In genomic region chr4:117491840-117492239, GRCm38 (mm10) we compare ENCODE assay signal across 22 mouse cellular contexts. TPM values are rescaled to one million over a fixed set of nuclear protein-coding genes. Genes with fewer than 3 reads are reported as not detected.
DNase-seq lines count a peak whose midpoint lies in the region; ATAC-seq and TF ChIP-seq lines count a peak whose summit lies in the region.
"Had no signal": no experiment of that assay in that cellular context is flagged by ENCODE, and none has a peak within 500 bp of the region (broad histone marks: within the 10 kb centered on the region; RNA-seq: fewer than 3 reads in every experiment).

No protein-coding gene starts in this region.

- H3K4me2 ChIP-seq in midbrain, postnatal 0 days (ENCODE audit: low read depth, low read length, poor library complexity, severe bottlenecking), result no peak overlapping the region
- peak overlapping the region; percentile 7 for H3K4me2 ChIP-seq in midbrain, embryonic 16.5 days (ENCODE audit: low read length)
- H3K4me2 ChIP-seq in kidney, embryonic 14.5 days (replicated peaks; ENCODE audit: low read depth, low read length), result no peak overlapping the region
- H3K4me2 ChIP-seq: embryonic facial prominence, embryonic 12.5 days; stomach, embryonic 15.5 days had no signal

- 77% methylated on average over 6 of the region's 6 CpGs for WGBS in midbrain, embryonic 10.5 days
- WGBS in midbrain, postnatal 0 days, result 72% methylated on average over 6 of the region's 6 CpGs
- WGBS in midbrain, embryonic 16.5 days, result 64% methylated on average over 6 of the region's 6 CpGs
- 47% methylated on average over 6 of the region's 6 CpGs for WGBS in kidney, embryonic 14.5 days

- TF ChIP-seq CTCF in midbrain, postnatal 0 days (IDR thresholded peaks at IDR 0.05), result no peak

- H3K4me1 ChIP-seq in midbrain, embryonic 10.5 days, result peaks cover 74% of the 10 kb centered on the region
- H3K4me1 ChIP-seq in midbrain, postnatal 0 days (ENCODE audit: insufficient read depth, low read length), result peaks cover 14% of the 10 kb centered on the region; the same call in 1 of the 2 replicates
- H3K4me1 ChIP-seq in midbrain, embryonic 16.5 days (ENCODE audit: control insufficient read depth, insufficient read depth, low read length), result peaks cover 26% of the 10 kb centered on the region
- H3K4me1 ChIP-seq in kidney, embryonic 14.5 days (ENCODE audit: control insufficient read depth, insufficient read depth, low read length), result peaks cover 22% of the 10 kb centered on the region

- peaks cover 14% of the 10 kb centered on the region for H3K36me3 ChIP-seq in midbrain, embryonic 10.5 days
- no peaks in the 10 kb centered on the region for H3K36me3 ChIP-seq in midbrain, postnatal 0 days (ENCODE audit: insufficient read depth, low read length)
- no peaks in the 10 kb centered on the region for H3K36me3 ChIP-seq in midbrain, embryonic 16.5 days (ENCODE audit: control insufficient read depth, insufficient read depth, low read length)
- H3K36me3 ChIP-seq in kidney, embryonic 14.5 days (ENCODE audit: control insufficient read depth, insufficient read depth, low read length), result no peaks in the 10 kb centered on the region
- H3K36me3 ChIP-seq: embryonic facial prominence, embryonic 12.5 days; midbrain, embryonic 12.5 days; stomach, embryonic 15.5 days had no signal

- peak; percentile 61 for DNase-seq in heart, adult 11 months
- DNase-seq in heart, postnatal 14 days, result no peak
- no peak for DNase-seq in midbrain, embryonic 10.5 days (ENCODE audit: low spot score)
- DNase-seq in midbrain, postnatal 0 days (ENCODE audit: low spot score), result no peak
- no peak for DNase-seq in kidney, adult 18-20 months
- DNase-seq: adrenal gland, adult 8-10 months; cerebellum, adult 18-20 months; cerebellum, postnatal 14 days; forebrain, postnatal 0 days; gastrocnemius, postnatal 25 days; layer of hippocampus, adult 9-11 months; lung, postnatal 10 days; right cerebral cortex, adult 18-20 months; thymus, postnatal 25 days had no signal

- no peak overlapping the region for H3K27ac ChIP-seq in midbrain, embryonic 10.5 days (replicated peaks)
- H3K27ac ChIP-seq in midbrain, postnatal 0 days (ENCODE audit: low read depth, low read length), result no peak overlapping the region
- peak overlapping the region; percentile 59 for H3K27ac ChIP-seq in midbrain, embryonic 16.5 days (ENCODE audit: low read length)
- H3K27ac ChIP-seq in kidney, embryonic 14.5 days (ENCODE audit: low read depth, low read length), result no peak overlapping the region
- H3K27ac ChIP-seq: embryonic facial prominence, embryonic 12.5 days; left cerebral cortex, adult 2 months; midbrain, embryonic 12.5 days; stomach, embryonic 15.5 days had no signal

- peaks cover 93% of the 10 kb centered on the region for H3K27me3 ChIP-seq in midbrain, embryonic 10.5 days (ENCODE audit: low read depth, poor library complexity, severe bottlenecking)
- peaks cover 50% of the 10 kb centered on the region for H3K27me3 ChIP-seq in midbrain, postnatal 0 days (ENCODE audit: insufficient read depth, low read length)
- peaks cover 47% of the 10 kb centered on the region for H3K27me3 ChIP-seq in midbrain, embryonic 16.5 days (ENCODE audit: control insufficient read depth, insufficient read depth, low read depth, low read length)
- peaks cover 87% of the 10 kb centered on the region for H3K27me3 ChIP-seq in kidney, embryonic 14.5 days (ENCODE audit: control insufficient read depth, insufficient read depth, low read length)

- intact Hi-C loops in heart, postnatal 14 days (cut with DNase I), result no loop called here

- H3K9me3 ChIP-seq in midbrain, embryonic 10.5 days (replicated peaks), result no peaks in the 10 kb centered on the region
- no peaks in the 10 kb centered on the region for H3K9me3 ChIP-seq in midbrain, postnatal 0 days (ENCODE audit: low read length)
- no peaks in the 10 kb centered on the region for H3K9me3 ChIP-seq in midbrain, embryonic 16.5 days (replicated peaks; ENCODE audit: control insufficient read depth, low read length, poor library complexity, severe bottlenecking)
- no peaks in the 10 kb centered on the region for H3K9me3 ChIP-seq in kidney, embryonic 14.5 days (ENCODE audit: control insufficient read depth, low read length)
- H3K9me3 ChIP-seq: embryonic facial prominence, embryonic 12.5 days; midbrain, embryonic 12.5 days; stomach, embryonic 15.5 days had no signal

- H3K4me3 ChIP-seq in midbrain, embryonic 10.5 days, result 0 out of 2 replicates have a peak overlapping the region, but pooled peaks have one; percentile 79
- H3K4me3 ChIP-seq in midbrain, postnatal 0 days (ENCODE audit: low read depth, low read length), result no peak overlapping the region
- H3K4me3 ChIP-seq in midbrain, embryonic 16.5 days (ENCODE audit: low read depth, low read length), result no peak overlapping the region; the same call in 1 of the 2 replicates
- H3K4me3 ChIP-seq in kidney, embryonic 14.5 days (ENCODE audit: low read length), result no peak overlapping the region
- H3K4me3 ChIP-seq: embryonic facial prominence, embryonic 12.5 days; left cerebral cortex, adult 2 months; stomach, embryonic 15.5 days had no signal

- H3K9ac ChIP-seq in midbrain, postnatal 0 days (replicated peaks; ENCODE audit: low read length, poor library complexity, severe bottlenecking), result no peak overlapping the region
- H3K9ac ChIP-seq in midbrain, embryonic 16.5 days (ENCODE audit: low read depth, low read length), result no peak overlapping the region
- no peak overlapping the region for H3K9ac ChIP-seq in kidney, embryonic 14.5 days (ENCODE audit: low read depth, low read length)
- H3K9ac ChIP-seq: embryonic facial prominence, embryonic 12.5 days; forebrain, postnatal 0 days; midbrain, embryonic 12.5 days; stomach, embryonic 15.5 days had no signal

- ATAC-seq in midbrain, postnatal 0 days (ENCODE audit: low FRiP score), result no peak
- no peak for ATAC-seq in midbrain, embryonic 16.5 days
- ATAC-seq in kidney, embryonic 14.5 days (ENCODE audit: low FRiP score, low TSS enrichment), result no peak
- ATAC-seq: activated CD4-positive, CD25-positive, alpha-beta regulatory T cell, adult 4 months; forebrain, postnatal 0 days; intestine, postnatal 0 days had no signal

RNA-seq across cellular contexts. Expression of gene Rnf220, which starts 5.0 kb away (rescaled TPM):
- 10 to 100 TPM; 31.6 to 35.3 TPM for total RNA-seq in heart, postnatal 14 days (2021)
- 102 and 111 TPM in 2 replicates for polyA plus RNA-seq in midbrain, embryonic 10.5 days (2016; fragmentation: Nextera tagmentation; extraction: Ambion mirVana)
- total RNA-seq in midbrain, postnatal 0 days (2014; rRNA removed), result 174 and 192 TPM in 2 replicates
- polyA plus RNA-seq in midbrain, postnatal 0 days (2015; fragmentation: Nextera tagmentation; extraction: Ambion mirVana), result 115 and 122 TPM in 2 replicates
- 137 and 150 TPM in 2 replicates for polyA plus RNA-seq in midbrain, embryonic 16.5 days (2015; fragmentation: Nextera tagmentation; extraction: Ambion mirVana)
- 50.8 and 59.3 TPM in 2 replicates for polyA plus RNA-seq in kidney, embryonic 14.5 days (2014; fragmentation: Nextera tagmentation; extraction: Ambion mirVana)

RNA-seq across cellular contexts. Expression of gene Eri3, which starts 58.3 kb away (rescaled TPM):
- 10 to 100 TPM; 75.4 to 82.6 TPM for total RNA-seq in heart, postnatal 14 days (2021)
- polyA plus RNA-seq in midbrain, embryonic 10.5 days (2016; fragmentation: Nextera tagmentation; extraction: Ambion mirVana), result 111 and 139 TPM in 2 replicates
- 275 and 291 TPM in 2 replicates for total RNA-seq in midbrain, postnatal 0 days (2014; rRNA removed)
- 323 and 326 TPM in 2 replicates for polyA plus RNA-seq in midbrain, postnatal 0 days (2015; fragmentation: Nextera tagmentation; extraction: Ambion mirVana)
- 256 and 282 TPM in 2 replicates for polyA plus RNA-seq in midbrain, embryonic 16.5 days (2015; fragmentation: Nextera tagmentation; extraction: Ambion mirVana)
- 138 and 161 TPM in 2 replicates for polyA plus RNA-seq in kidney, embryonic 14.5 days (2014; fragmentation: Nextera tagmentation; extraction: Ambion mirVana)
